Mouse (Mus musculus) cerebellum, postnatal 10 days (tissue): ENCODE measurements around the gene Gm17720.

Source experiments
- DNase-seq, 2 experiments: peaks; one replicate each; pipeline ENCODE4 v3.0.0; 2021; ENCODE audit warnings: mixed read lengths in 2 of 2

Gene Gm17720

DNA sequence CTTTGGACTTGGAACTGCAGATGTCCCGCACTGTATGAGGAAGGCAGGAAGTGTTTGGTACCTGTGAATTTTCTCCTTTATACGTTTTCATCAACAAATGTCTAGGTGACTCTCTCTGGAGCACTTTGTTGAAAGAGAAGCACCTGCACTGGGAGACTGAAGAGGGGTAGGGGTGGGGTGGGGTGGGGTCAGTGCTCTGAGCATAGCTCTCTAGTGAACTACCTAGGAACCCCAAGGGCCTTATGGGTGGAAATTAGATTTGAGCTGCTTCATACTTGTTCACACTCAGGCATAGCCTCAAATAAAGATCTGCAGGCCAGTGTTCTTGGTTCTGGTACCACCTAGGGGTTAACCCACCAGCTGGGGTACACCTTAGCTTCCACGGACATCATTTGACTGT, at the start of gene Gm17720:
Gm17720 (minus strand) TSS at position 101 of the 400 bp plus-strand sequence.
- DNase-seq: peak in 1 of 2 experiments; percentile 36

DNA sequence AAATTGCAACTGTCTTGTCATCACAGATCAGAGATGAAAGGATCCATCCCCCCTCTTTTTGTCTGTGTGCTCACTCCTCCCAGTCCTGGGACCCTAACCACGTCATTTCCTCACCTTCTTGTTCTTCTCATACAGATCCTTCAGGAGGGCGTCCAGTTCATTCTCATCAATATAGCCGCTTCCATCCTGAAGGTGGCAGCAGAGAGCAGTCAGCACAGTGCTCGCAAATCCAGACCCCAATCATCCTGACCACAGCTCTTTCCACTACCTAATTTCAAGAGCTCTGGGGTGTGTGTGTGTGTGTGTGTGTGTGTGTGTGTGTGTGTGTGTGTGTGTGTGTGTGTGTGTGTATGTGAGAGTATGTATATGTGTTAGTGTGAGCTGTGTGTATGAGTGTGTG, 43.0 kb upstream of the Gm17720 start:
- DNase-seq: peak; percentile 86 to 90

DNA sequence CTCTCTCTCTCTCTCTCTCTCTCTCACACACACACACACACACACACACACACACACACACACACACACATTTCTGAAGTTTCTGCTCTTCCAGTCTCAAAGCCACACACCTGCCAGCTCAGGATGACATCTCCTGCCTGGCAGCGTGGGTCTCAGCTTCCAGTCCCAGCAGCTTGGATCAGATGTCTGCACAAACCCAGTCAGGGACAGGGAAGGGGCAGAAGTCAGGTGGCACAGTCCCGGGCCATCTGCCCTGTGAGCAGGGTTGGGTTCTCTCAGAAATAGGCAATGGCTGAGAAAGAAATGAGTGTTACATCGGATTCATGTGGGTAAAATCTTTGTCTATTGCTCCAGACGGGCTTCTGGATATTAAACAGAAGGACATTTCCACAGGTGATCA, 38.2 kb upstream of the Gm17720 start:
- DNase-seq: peak; percentile 76 to 77

DNA sequence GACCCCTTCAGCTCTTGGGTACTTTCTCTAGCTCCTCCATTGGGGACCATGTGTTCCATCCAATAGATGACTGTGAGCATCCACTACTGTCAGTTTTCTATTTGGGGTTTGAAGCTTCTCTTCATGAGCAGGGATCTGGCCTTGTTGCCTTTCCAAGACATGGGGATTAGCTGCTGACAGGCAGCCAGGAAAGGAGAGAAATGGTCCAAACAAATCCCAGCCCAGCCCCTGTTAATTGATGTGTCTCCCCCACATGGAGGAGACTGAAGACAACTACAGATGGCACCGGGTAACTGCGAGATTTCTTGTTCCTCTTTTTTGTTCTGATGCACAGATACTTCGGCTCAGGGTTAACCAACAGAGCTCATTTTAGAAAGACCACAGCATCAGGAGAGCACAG, 37.6 kb upstream of the Gm17720 start:
- DNase-seq: peak; percentile 72 to 80

DNA sequence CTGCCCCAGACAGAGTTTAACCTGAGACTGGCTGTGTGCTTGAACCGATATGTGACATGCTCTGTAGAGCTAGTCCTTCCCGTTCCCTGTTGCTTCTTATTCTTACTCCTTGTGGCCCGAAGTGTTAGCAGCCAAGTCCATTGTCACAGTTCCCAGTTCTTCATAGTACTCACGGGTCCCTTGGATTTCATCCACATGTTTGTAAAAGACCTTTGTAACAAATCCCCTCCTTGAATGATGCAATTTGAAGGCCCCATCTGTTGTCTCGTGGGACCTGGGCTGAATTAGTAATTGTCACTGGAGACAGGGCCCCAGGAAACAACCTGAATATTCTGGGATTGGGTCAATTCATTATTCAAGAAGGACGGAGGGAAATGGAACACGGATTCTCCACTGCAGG, 33.0 kb upstream of the Gm17720 start:
- peak; percentile 62 to 65 for DNase-seq

DNA sequence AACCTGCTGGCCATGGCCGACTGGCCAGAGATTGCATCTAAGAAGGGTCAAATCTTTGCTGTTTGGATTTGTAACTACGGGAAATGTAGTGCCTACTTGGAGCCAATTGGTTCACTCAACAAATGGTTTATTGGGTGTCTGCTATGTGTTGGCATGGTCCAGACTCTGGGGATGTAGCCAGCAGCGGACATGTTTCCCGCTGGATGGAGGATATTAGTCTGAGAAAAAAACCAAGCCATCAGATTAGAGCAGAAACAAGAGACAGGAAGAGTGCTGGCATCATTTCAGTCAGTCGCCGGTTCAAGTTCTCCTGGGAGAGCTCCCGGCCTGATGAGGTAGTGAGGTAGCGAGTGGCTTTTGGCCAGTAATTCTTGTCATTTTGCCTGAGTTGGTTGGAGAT, 31.7 kb upstream of the Gm17720 start:
- DNase-seq: peak; percentile 47 to 52

DNA sequence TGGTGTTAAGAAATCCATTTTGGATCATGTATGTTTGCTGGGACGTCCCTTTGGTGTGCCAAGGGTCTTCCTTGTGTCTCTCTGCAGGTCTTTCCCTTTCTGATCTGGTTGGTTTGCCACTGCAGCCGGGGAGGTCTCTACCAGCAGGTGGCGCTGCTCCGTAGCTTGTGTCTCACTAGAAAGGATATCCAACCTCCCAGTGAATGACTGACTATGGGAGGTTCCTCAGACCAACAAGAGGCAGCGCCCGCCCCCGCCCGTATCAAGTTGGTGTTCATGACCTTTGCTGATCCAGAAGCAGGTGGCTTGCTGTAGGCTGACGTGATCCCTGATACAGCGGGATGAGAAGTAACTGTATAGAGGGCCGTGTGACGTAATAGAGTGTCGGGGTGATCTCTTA, 28.0 kb upstream of the Gm17720 start:
- peak; percentile 95 to 97 for DNase-seq

DNA sequence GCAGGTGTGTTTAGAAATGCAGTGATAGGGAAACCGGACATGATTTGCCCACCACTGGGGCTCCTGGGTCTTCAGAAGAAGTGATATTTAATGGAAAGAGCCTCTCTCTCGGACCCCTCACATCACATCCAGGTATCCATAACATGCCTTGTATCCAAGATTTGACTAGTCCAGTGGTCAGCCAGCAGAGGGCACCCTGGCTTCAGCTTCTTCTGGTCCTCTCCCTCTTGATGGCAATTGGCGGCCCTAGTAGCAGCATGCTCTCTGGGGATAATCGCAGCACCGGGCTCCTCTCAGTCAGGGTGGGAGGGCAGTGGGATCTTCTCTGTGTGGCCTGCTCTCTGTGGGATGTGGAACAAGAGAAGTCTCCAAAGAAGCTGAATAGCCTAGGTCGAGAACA, 17.2 kb upstream of the Gm17720 start:
- peak; percentile 82 to 84 for DNase-seq

DNA sequence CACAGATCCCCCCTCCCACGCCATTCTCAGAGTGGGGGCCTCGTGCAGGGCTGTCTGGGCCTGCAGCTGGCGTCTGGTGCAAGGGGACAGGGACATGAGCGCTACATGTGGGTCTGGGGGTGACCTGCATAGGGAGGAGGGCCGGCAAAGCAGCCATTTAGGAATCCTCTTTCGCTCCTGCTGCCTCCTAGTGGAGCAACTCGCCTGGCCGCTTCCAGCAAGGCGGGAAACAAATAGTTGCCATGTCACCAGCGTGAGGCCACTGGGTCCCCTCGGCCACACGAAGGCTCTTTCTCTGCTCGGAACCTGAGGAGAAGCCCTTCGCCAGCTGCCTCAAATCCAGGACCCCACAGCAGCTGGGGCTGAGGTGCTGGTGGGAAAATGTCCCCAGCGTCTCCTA, 877 bp downstream of the Gm17720 start:
- no peak for DNase-seq

DNA sequence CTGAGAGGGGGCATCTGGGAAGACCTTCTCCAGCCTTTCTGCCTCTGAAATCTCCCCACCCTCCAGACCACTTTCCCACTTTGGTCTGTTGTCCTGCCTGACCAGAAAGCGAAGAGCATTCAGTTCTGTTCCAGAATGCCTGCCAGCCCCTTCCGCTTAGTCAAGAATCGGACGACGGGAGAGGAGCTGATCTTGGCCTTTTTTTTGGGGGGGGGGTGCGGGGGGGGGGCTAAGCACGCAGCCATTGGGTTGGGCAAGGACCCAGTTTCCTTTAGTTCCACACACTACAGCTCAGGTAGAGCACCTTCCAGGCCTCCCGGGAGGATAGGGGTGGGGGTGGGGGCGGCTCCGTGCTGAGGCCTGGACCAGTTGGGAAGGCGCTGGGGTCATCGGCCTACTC, 1.6 kb downstream of the Gm17720 start, which contains the start of gene Gm21964:
Gm21964 (plus strand) TSS at position 301 of the 400 bp plus-strand sequence.
- DNase-seq: no peak

DNA sequence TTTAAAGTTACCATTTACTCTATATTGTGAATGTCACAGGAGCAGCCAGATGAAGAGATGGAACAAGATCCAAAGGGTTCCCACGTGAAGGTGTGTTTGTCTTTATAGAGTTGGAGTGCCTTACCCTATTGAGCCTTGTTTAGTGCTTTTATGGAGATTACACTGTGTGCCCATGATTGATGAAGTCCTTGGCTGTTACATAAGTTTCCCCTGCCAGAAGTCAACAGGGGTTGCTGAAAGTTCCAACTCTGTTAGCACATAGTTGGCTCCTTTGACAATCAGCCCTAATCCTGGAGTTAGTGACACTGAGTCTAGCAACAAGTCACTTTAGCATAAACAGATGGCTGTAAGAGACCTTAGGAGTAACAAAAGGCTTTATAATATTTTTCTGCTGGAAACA, 10.7 kb downstream of the Gm17720 start:
- DNase-seq: peak; percentile 71 to 80

DNA sequence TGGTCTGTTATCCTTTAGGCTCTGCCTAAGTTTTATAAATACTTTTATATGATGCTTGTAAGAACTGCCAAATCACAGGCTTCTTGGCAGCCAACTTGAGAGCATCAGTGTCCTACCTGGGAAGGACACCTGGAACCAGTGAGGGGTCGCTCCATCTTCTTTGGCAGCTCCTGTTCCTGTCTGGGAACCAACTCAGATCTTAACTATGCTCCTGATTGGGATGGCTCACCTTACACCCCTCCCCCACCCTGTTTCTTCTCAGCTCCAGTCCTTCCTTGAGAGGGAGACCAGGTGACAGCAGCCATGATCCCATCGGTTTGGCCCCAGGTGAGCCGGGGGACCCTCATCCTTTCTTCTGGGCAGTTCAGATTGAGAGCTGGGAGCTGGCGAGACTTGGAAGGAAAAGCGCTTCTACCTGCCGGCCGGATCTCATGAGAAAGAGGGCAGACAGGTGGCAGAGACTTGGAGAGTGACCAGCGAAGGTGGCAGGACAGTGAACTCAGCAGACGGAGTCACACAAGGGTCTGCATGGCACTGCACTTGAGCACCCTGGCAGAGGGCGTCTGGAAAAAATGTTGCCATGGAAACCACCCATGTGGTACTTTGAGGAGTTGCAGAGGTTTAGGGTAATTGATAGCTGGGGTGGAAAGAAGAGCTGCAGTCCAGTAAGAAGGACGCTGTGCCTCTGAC, 20.0 kb downstream of the Gm17720 start:
- peak; percentile 70 to 75 for DNase-seq

DNA sequence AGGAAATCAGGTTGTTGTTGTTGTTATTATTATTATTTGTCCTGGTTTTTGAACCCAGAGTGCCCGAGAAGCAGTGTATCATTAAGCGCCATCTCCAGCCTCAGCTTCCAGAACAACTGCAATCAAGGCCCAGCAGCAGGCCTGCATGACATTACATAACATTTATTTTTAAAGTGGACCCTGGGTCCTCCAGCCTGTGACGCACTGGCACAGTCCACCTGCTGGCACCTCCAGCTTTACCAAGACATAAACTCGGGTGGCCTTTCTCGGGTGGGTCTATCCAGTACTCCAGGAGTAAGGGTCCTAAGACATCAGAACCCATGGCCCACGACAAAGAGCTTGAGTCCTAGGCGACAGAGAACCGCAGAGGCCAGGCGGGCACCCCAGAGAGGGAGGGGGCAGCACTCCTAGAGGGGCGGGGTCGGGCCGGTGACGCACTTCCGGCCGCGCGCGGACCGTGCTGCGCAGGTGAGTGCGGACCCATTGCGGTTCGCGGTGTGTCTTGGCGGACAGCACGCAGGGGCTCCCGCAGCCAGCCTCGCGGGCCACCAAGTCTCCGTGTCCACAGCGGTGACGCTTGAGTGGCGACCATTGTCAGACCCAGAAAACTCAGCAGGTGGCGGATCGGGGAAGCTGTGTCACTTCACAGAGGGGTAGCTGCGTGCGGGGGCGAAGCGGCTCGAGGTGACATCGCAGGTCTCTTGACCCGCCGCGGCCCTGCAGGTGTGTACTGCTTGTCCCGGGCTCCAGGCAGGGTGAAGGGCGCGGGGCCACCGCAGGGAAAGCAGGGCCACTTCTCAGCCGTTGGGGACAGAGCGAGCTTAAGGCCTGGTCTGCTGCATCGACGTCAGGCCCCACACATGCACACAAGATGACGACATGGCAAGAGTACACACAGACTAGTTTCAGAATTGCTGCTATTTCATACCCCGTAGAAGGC, 23.0 kb downstream of the Gm17720 start, which contains the start of gene Zfp612:
Zfp612 (plus strand) TSS at position 465 of the 940 bp plus-strand sequence.
- DNase-seq: peak; percentile 91 to 92

DNA sequence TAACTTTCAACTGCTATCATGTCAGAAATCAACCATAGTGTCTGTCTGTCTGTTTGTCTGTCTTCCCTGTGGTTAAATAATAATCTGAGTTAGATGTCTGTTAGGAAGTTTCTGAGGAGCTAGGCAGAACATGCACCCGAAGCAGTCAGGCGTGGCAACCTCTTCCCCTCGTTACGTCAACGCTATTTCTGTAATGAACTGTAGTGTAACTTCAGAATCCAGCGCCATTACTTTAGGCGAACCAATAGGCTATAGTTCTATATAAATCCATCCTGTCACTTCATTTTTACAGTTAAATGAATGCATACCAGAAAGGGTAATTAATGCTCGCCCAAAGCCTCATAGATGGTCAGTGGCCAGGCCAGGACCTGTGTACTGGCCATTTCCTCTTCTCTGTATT, 28.1 kb downstream of the Gm17720 start:
- DNase-seq: no peak

DNA sequence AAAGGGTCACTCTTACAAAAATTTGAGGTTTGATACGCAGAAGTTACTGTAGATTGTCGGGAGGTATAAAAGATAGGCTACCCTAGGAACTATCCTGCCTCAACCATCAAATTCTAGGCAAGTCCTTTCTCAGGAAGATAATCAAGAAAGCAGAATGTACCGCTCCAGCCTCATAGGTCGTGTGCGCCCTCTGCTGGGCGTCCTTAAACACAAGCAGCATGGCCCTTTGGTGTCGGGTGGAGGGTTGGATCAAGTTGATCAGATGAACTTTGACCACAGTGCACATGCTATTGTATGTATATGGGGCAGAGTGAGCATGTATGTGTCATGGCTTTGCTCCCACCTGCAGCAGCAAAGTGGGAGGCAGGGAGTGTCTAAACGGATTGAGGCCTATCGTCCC, 31.0 kb downstream of the Gm17720 start:
- DNase-seq: peak; percentile 85 to 88

DNA sequence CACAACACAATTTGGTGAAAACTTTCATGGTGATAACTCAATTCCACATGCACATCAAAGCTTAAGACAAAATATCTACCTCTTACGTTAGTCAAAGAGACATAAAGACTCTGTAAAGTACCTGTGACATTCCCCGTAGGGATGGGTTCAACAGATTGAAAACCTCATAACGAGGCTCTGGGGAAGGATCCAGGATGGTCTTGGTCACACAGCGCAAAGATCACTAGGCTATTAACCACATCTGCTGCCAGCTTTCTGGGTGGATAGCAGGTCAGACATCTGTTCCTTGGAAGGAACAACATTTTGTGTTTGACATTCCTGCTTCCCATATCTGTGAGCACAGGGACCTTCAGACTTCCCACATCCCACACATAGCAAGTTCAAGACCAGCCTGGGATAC, 32.8 kb downstream of the Gm17720 start:
- peak; percentile 54 to 62 for DNase-seq

DNA sequence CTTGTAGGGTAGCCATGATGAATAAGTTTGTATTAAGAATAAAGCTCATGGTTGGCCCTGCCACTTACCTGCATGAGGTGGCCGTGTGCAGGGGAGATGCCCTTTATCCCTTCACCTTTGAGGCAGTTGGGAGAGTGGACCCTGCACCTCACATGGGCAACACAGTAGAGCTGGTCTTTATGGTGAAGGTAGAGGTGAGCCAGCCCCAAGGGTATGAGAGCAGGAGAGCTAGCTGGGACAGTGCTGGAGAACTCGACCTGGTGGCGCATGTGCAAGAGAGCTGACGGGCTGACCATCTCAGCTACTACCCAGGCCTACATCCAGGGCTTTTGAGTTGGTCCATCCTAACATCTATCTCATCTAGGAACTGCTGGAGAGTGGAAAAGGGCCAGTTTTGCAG, 36.9 kb downstream of the Gm17720 start:
- no peak for DNase-seq

DNA sequence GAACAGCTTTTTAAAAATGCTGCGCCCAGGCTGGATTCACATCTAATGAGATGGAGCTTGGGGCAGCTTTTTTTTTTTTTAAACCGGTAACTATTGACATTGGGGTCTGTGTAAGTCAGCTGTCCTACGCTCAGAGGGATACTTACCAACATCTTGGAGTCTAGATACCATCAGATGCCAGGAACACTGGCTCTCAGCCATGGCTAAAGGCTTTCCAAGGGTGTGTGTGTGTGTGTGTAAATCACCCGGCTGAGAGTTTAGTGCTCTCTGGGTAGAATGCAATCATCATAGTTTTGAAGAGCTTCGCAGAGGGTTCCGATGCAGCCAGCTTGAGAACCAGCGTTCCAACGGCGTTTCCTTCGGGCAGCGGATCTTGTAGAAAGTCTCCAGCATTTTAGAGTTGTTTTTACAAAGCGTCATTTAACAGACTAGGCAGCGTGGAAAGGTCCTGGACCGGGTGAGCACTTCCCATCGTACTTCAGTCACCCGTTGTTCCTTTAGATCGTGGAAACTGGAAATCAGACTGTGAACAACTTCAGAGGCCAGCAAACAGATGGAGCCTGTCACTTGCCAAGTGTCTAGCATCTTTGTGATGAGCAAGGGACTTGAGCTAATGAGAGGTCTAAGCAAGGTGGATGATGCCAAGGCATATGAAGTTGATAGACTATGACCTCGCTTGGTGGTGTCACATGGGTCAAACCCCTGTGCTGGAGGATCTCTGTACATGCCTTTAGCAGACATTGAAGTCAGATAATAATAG, 37.8 kb downstream of the Gm17720 start:
- DNase-seq: peak; percentile 74 to 81

DNA sequence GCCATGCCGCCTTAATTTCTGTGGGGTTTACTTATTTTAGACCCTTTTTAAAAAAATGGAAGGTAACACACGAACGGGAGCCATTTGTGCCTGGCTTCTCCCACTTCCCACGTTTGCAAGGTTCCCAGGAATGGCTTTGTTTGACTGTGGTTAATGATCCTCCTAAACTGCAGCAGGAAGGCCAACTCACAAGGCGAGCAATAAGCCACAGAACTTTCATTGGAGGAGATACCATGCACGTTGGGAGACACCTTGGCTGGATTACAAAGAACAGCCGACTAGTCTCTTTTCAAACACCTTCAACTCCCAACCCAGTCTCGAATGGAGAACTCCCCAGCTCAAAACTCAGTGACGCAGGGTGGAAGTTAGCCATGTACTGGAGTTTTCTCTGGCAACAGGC, 38.4 kb downstream of the Gm17720 start:
- no peak for DNase-seq

DNA sequence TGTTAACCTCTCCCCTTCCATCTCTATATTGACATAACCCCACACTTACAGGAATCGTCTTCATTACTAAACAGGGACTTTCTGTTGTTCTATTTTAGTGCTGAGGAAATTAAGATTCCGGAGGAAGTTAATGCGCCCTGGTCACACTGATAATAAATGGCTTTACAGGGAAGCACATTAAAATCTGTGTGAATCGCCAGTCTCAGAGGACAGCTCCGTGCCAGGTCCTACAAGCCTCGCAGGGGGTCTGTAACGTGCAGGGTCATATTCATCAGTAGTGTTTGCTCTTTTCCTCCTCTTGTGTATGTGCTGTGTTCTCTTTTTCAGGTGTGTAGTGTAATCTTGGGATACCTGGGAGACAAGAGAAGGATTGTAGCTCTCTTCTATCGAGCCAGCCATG, 44.3 kb downstream of the Gm17720 start:
- no peak for DNase-seq

DNA sequence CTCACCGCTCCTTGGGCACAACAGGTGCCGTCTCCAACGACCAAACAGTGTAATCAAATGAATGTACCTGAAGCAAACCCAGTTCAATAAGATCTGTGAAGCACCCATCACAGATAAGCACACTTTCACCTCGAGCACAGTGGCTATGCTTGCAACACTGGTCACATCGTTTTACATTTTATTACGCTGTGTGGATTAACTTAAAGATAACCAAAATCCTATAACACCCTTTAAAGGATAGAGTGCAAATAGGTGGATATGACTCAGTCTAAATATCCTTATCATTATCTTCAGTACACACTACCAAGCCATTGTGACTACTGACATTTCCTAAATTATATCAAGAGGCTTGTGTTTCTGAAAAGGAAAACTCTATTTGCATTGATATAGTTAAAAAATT, 51.3 kb downstream of the Gm17720 start:
- no peak for DNase-seq

DNA sequence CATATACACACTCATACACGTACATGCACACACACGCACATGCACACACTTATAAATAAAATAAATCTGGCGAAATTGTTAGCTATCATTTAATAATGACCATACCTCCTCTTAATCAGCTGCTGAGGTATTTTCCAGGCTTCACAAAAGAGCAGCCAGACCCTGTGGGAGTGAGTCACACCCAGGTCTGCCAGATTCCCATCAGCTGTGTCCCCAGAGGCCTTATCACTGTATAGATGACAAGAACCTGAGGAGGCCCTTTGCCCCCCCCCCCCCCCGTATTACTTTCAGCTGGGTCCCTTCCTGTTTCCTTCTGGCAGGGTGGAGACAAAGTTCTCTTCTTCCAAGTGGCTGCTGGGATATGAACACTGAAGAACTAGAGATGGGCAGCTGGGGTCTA, 62.0 kb downstream of the Gm17720 start:
- no peak for DNase-seq

DNA sequence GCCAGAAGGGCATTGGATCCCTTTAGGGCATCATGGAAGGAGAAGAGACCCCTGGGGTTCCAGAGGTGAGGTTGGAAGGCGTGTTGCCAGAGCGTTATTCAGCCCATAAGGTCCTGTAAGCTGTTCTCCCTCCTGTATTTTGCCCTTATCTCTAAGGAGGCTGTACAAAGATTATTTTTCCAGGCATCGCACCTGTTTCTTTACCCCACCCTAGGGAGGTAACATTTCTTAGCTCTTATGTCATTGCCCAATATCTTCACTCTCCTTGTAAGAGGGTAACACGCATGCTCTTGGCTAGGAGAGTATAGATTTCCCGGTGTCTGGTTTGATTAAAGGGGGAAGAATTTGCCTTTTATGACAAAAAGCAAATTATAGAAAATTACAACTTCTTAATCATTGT, 62.9 kb downstream of the Gm17720 start, which contains the start of gene Chst4:
Chst4 (minus strand) TSS at position 82 of the 400 bp plus-strand sequence.
- DNase-seq: no peak
